Mouse (Mus musculus) neural tube, embryonic 12.5 days (tissue): ENCODE results near the gene Cuzd1. TPM values are rescaled to one million over a fixed set of nuclear protein-coding genes. Genes with fewer than 3 reads are reported as not detected.

ENCODE experiments used
- ATAC-seq: fragments of 200-750 bp; cut with Nextera tagmentation; 2 replicates; pipeline ENCODE4 v1.8.0; 2017; ENCODE audit warnings: low read depth, mild to moderate bottlenecking, moderate TSS enrichment, moderate library complexity; ENCODE audit not compliant: low FRiP score
- H3K27ac ChIP-seq: fragments of 300-500 bp; sonication (generic); 2 replicates; pipeline ENCODE4 v1.5.1; 2016
- H3K27me3 ChIP-seq: fragments of 300-500 bp; sonication (generic); replicated peaks from 2 replicates; pipeline ENCODE4 v1.6.1; 2016; ENCODE audit warnings: mild to moderate bottlenecking
- H3K36me3 ChIP-seq: fragments of 300-500 bp; sonication (generic); 2 replicates; pipeline ENCODE4 v1.6.1; 2016; ENCODE audit warnings: mild to moderate bottlenecking
- H3K4me1 ChIP-seq: fragments of 300-500 bp; sonication (generic); 2 replicates; pipeline ENCODE4 v1.6.1; 2016
- H3K4me2 ChIP-seq: fragments of 300-500 bp; sonication (generic); replicated peaks from 2 replicates; pipeline ENCODE4 v1.6.1; 2016; ENCODE audit warnings: mild to moderate bottlenecking
- H3K4me3 ChIP-seq: fragments of 300-500 bp; sonication (generic); 2 replicates; pipeline ENCODE4 v1.5.1; 2016
- H3K9ac ChIP-seq: fragments of 300-500 bp; sonication (generic); 2 replicates; pipeline ENCODE4 v1.6.1; 2016; ENCODE audit warnings: mild to moderate bottlenecking
- H3K9me3 ChIP-seq: fragments of 300-500 bp; sonication (generic); 2 replicates; pipeline ENCODE4 v1.6.1; 2016; ENCODE audit warnings: mild to moderate bottlenecking
- WGBS: fragments of 180-500 bp; shearing (Covaris S2); methylation state at CpG from one replicate; pipeline ENCODE4 v1.1.7; 2016; 5-methylcytosine and 5-hydroxymethylcytosine counted together
- polyA plus RNA-seq: library from polyadenylated mRNA; unstranded; fragments of >200 nt; fragmentation: Nextera tagmentation; extraction: Ambion mirVana; gene quantifications from 2 replicates; pipeline ENCODE4 v1.2.1, GENCODE M21; 2016

Cuzd1 gene
- polyA plus RNA-seq, 1 experiment from 2014 or later, result not detected

- WGBS, result 91% methylated on average over 5 of the region's 5 CpGs
- ATAC-seq, result no peak
- Histone ChIP-seq H3K4me2 (no peak within 1 kb of the TSS), H3K36me3 (no peaks in the 10 kb centered on the region), H3K9ac (no peak within 1 kb of the TSS), H3K4me1 (no peaks in the 10 kb centered on the region), H3K27me3 (no peaks in the 10 kb centered on the region), H3K9me3 (no peaks in the 10 kb centered on the region), H3K4me3 (no peak within 1 kb of the TSS), H3K27ac (no peak within 1 kb of the TSS)
Measured at GRCm38 (mm10) chr7:131329416-131329815, 7.3 kb upstream of the Cuzd1 start, which contains the start of gene Fam24b. TSS of gene Fam24b (minus strand) at chr7:131329516.

GRCm38 (mm10) chr7:131327054-131327453 is 5.0 kb upstream of the Cuzd1 start:
- no peaks in the 10 kb centered on the region for H3K27me3 ChIP-seq
- H3K9me3 ChIP-seq, result no peaks in the 10 kb centered on the region
- no peaks in the 10 kb centered on the region for H3K4me1 ChIP-seq
- H3K27ac ChIP-seq, result no peak overlapping the region
- 88% methylated on average over 5 of the region's 5 CpGs for WGBS
- no peak overlapping the region for H3K4me2 ChIP-seq
- ATAC-seq, result no peak
- no peaks in the 10 kb centered on the region for H3K36me3 ChIP-seq
- H3K4me3 ChIP-seq, result no peak overlapping the region
- H3K9ac ChIP-seq, result no peak overlapping the region

- no peak for ATAC-seq
- Histone ChIP-seq H3K27ac (no peak overlapping the region), H3K9ac (no peak overlapping the region), H3K27me3 (no peaks in the 10 kb centered on the region), H3K4me2 (no peak overlapping the region), H3K4me3 (no peak overlapping the region), H3K4me1 (no peaks in the 10 kb centered on the region), H3K9me3 (no peaks in the 10 kb centered on the region), H3K36me3 (no peaks in the 10 kb centered on the region)
- 88% methylated on average over 5 of the region's 7 CpGs for WGBS
Measured at GRCm38 (mm10) chr7:131318340-131318739, 3.8 kb downstream of the Cuzd1 start.

- Histone ChIP-seq H3K4me2 (no peak overlapping the region), H3K4me3 (no peak overlapping the region), H3K36me3 (no peaks in the 10 kb centered on the region), H3K9ac (no peak overlapping the region), H3K27ac (no peak overlapping the region), H3K9me3 (no peaks in the 10 kb centered on the region), H3K4me1 (no peaks in the 10 kb centered on the region), H3K27me3 (no peaks in the 10 kb centered on the region)
- ATAC-seq, result no peak
- WGBS, result 79% methylated on average over 12 of the region's 12 CpGs
Measured at GRCm38 (mm10) chr7:131317587-131317986, 4.5 kb downstream of the Cuzd1 start.

GRCm38 (mm10) chr7:131314493-131314892 is 7.6 kb downstream of the Cuzd1 start:
- Histone ChIP-seq H3K4me1 (no peaks in the 10 kb centered on the region), H3K4me2 (no peak overlapping the region), H3K27ac (no peak overlapping the region), H3K4me3 (no peak overlapping the region), H3K9ac (no peak overlapping the region), H3K9me3 (no peaks in the 10 kb centered on the region), H3K27me3 (no peaks in the 10 kb centered on the region), H3K36me3 (no peaks in the 10 kb centered on the region)
- ATAC-seq, result no peak
- WGBS, result 89% methylated on average over 7 of the region's 7 CpGs

GRCm38 (mm10) chr7:131306733-131307132 is 15.4 kb downstream of the Cuzd1 start:
- H3K27me3 ChIP-seq, result no peaks in the 10 kb centered on the region
- H3K4me1 ChIP-seq, result no peaks in the 10 kb centered on the region
- no peaks in the 10 kb centered on the region for H3K36me3 ChIP-seq
- ATAC-seq, result no peak
- no peak overlapping the region for H3K4me3 ChIP-seq
- H3K27ac ChIP-seq, result no peak overlapping the region
- no peaks in the 10 kb centered on the region for H3K9me3 ChIP-seq
- 83% methylated on average over 5 of the region's 5 CpGs for WGBS
- no peak overlapping the region for H3K4me2 ChIP-seq
- no peak overlapping the region for H3K9ac ChIP-seq

GRCm38 (mm10) chr7:131303340-131303739 is 18.8 kb downstream of the Cuzd1 start:
- ATAC-seq, result no peak
- Histone ChIP-seq H3K4me3 (no peak overlapping the region), H3K9ac (no peak overlapping the region), H3K9me3 (no peaks in the 10 kb centered on the region), H3K4me2 (no peak overlapping the region), H3K36me3 (no peaks in the 10 kb centered on the region), H3K27me3 (no peaks in the 10 kb centered on the region), H3K27ac (no peak overlapping the region), H3K4me1 (no peaks in the 10 kb centered on the region)
- WGBS, result 87% methylated on average over 8 of the region's 8 CpGs

GRCm38 (mm10) chr7:131297151-131297550 is 24.9 kb downstream of the Cuzd1 start:
- no peak for ATAC-seq
- H3K4me3 ChIP-seq, result no peak overlapping the region
- H3K36me3 ChIP-seq, result no peaks in the 10 kb centered on the region
- H3K9me3 ChIP-seq, result no peaks in the 10 kb centered on the region
- WGBS, result 82% methylated on average over 8 of the region's 8 CpGs
- no peaks in the 10 kb centered on the region for H3K27me3 ChIP-seq
- no peak overlapping the region for H3K27ac ChIP-seq
- no peaks in the 10 kb centered on the region for H3K4me1 ChIP-seq
- no peak overlapping the region for H3K4me2 ChIP-seq
- H3K9ac ChIP-seq, result no peak overlapping the region

- no peak overlapping the region for H3K9ac ChIP-seq
- no peaks in the 10 kb centered on the region for H3K9me3 ChIP-seq
- no peaks in the 10 kb centered on the region for H3K36me3 ChIP-seq
- H3K4me3 ChIP-seq, result no peak overlapping the region
- H3K27me3 ChIP-seq, result no peaks in the 10 kb centered on the region
- H3K4me2 ChIP-seq, result no peak overlapping the region
- no peak for ATAC-seq
- H3K27ac ChIP-seq, result no peak overlapping the region
- H3K4me1 ChIP-seq, result no peaks in the 10 kb centered on the region
- WGBS, result 75% methylated on average over 4 of the region's 4 CpGs
Measured at GRCm38 (mm10) chr7:131265851-131266250, 56.2 kb downstream of the Cuzd1 start.

- H3K27ac ChIP-seq, result no peak overlapping the region
- H3K9me3 ChIP-seq, result no peaks in the 10 kb centered on the region
- no peaks in the 10 kb centered on the region for H3K36me3 ChIP-seq
- no peaks in the 10 kb centered on the region for H3K27me3 ChIP-seq
- ATAC-seq, result no peak
- 89% methylated on average over 4 of the region's 4 CpGs for WGBS
- no peak overlapping the region for H3K4me2 ChIP-seq
- no peak overlapping the region for H3K4me3 ChIP-seq
- no peaks in the 10 kb centered on the region for H3K4me1 ChIP-seq
- no peak overlapping the region for H3K9ac ChIP-seq
Measured at GRCm38 (mm10) chr7:131264251-131264650, 57.8 kb downstream of the Cuzd1 start.

GRCm38 (mm10) chr7:131260946-131261345 is 61.1 kb downstream of the Cuzd1 start:
- no peak overlapping the region for H3K4me3 ChIP-seq
- H3K4me1 ChIP-seq, result no peaks in the 10 kb centered on the region
- H3K9me3 ChIP-seq, result no peaks in the 10 kb centered on the region
- H3K36me3 ChIP-seq, result no peaks in the 10 kb centered on the region
- H3K27ac ChIP-seq, result no peak overlapping the region
- no peak for ATAC-seq
- WGBS, result 71% methylated on average over 6 of the region's 6 CpGs
- H3K4me2 ChIP-seq, result no peak overlapping the region
- H3K27me3 ChIP-seq, result no peaks in the 10 kb centered on the region
- H3K9ac ChIP-seq, result no peak overlapping the region
